Mouse (Mus musculus) MEL (cell line): ENCODE data around the gene Fus.

ENCODE experiments used
- CTCF ChIP-seq, 3 experiments: IDR thresholded peaks in 2 of 3; conservative IDR thresholded peaks in 1 of 3; 2 replicates each; pipeline ENCODE4 v1.5.1; 2011 to 2012; ENCODE audit warnings: low read length in 3 of 3, low read depth in 2 of 3, mild to moderate bottlenecking in 2 of 3, improper control_type of control experiment in 1 of 3, inconsistent platforms in 1 of 3, mixed read lengths in 1 of 3, moderate library complexity in 1 of 3; ENCODE audit not compliant: control insufficient read depth in 1 of 3, insufficient read depth in 1 of 3, poor library complexity in 1 of 3, severe bottlenecking in 1 of 3
- ETS1 ChIP-seq: IDR thresholded peaks from 2 replicates; pipeline ENCODE4 v1.6.1; 2012; ENCODE audit warnings: low read depth, mild to moderate bottlenecking, inconsistent platforms, low read length, improper control_type of control experiment, moderate library complexity
- MAFK ChIP-seq: IDR thresholded peaks from 2 replicates; pipeline ENCODE4 v1.6.1; 2011; ENCODE audit warnings: low read depth, mild to moderate bottlenecking, low read length, improper control_type of control experiment, borderline replicate concordance
- MEF2A ChIP-seq: IDR thresholded peaks from 2 replicates; pipeline ENCODE4 v1.6.1; 2014; ENCODE audit warnings: low read depth, mild to moderate bottlenecking, inconsistent platforms, low read length, improper control_type of control experiment; ENCODE audit not compliant: poor library complexity, insufficient replicate concordance, severe bottlenecking; ENCODE audit errors: extremely low read depth
- POLR2A ChIP-seq, 2 experiments: IDR thresholded peaks; 2 replicates each; pipeline ENCODE4 v1.6.1; 2011 to 2012; ENCODE audit warnings: low read length in 2 of 2, mild to moderate bottlenecking in 2 of 2, control low read depth in 1 of 2, improper control_type of control experiment in 1 of 2, low read depth in 1 of 2, moderate library complexity in 1 of 2; ENCODE audit not compliant: control insufficient read depth in 1 of 2, insufficient read depth in 1 of 2, poor library complexity in 1 of 2
- POLR2AphosphoS5 ChIP-seq: IDR thresholded peaks from 2 replicates; pipeline ENCODE4 v1.6.1; 2012; ENCODE audit warnings: low read depth, borderline replicate concordance, mild to moderate bottlenecking, inconsistent platforms, low read length, moderate library complexity, mixed read lengths
- TCF12 ChIP-seq: IDR thresholded peaks from 2 replicates; pipeline ENCODE4 v1.6.1; 2014; ENCODE audit warnings: low read depth, mild to moderate bottlenecking, inconsistent platforms, low read length, improper control_type of control experiment, moderate library complexity
- USF2 ChIP-seq, 2 experiments: IDR thresholded peaks; 2 replicates each; pipeline ENCODE4 v1.6.1; 2011 to 2012; ENCODE audit warnings: improper control_type of control experiment in 2 of 2, low read length in 2 of 2, borderline replicate concordance in 1 of 2, inconsistent platforms in 1 of 2, low read depth in 1 of 2, mild to moderate bottlenecking in 1 of 2; ENCODE audit not compliant: insufficient read depth in 1 of 2
- ZKSCAN1 ChIP-seq: IDR thresholded peaks from 2 replicates; pipeline ENCODE4 v1.6.1; 2012; ENCODE audit warnings: low read depth, mild to moderate bottlenecking, inconsistent platforms, low read length, improper control_type of control experiment, moderate library complexity

DNA sequence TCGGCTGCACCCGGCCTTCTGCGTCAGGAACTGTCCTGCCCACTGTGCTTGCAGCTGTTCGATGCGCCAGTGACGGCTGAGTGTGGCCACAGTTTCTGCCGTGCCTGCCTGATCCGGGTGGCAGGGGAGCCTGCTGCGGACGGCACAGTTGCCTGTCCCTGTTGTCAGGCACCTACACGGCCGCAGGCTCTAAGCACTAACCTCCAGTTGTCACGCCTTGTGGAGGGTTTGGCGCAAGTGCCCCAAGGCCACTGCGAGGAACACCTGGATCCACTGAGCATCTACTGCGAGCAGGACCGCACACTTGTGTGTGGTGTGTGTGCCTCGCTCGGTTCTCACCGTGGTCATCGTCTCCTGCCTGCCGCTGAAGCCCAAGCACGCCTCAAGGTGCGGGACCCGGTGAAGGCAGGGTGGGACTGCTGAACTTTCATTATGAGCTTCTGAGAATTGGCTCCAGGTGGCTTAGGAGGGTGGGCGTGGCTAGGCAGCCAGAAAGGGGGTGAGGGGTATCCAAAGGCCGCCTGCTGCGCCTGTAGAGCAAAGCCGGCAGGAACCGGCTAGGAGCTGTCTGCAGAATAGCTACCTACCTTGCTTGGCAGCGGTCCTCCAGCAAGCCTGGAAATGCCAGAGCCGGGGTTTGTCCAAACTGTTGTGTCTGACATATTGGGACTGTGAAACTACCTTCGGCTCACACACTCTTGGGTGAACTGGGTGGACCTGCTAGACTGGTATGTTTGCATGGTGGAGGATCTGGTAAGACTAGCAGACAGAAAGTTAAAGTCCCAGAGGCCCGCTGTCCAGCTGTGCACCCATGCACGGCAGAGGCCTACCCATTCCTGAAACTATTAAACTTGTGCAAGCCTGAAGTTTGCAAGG is 37.5 kb downstream of the Fus start:
- TF ChIP-seq MAFK (no peak), CTCF (IDR thresholded peaks at IDR 0.05 in 2 of 3, conservative IDR thresholded peaks at IDR 0.05 in 1 of 3; ENCODE audit: control insufficient read depth in 1 of 3, insufficient read depth in 1 of 3, low read depth in 2 of 3, low read length in 3 of 3, poor library complexity in 1 of 3, severe bottlenecking in 1 of 3) (no peak), POLR2A (IDR thresholded peaks at IDR 0.05; ENCODE audit: control insufficient read depth in 1 of 2, insufficient read depth in 1 of 2, low read depth in 1 of 2, low read length in 2 of 2, poor library complexity in 1 of 2) (no peak), USF2 (IDR thresholded peaks at IDR 0.05; ENCODE audit: borderline replicate concordance in 1 of 2, insufficient read depth in 1 of 2, low read depth in 1 of 2, low read length in 2 of 2) (no peak), POLR2AphosphoS5 (no peak), ZKSCAN1 (no peak), MEF2A (no peak), TCF12 (no peak), ETS1 (no peak)
